Mouse (Mus musculus) ES-E14 (cell line): ENCODE measurements at regions not wholly inside any gene's neighbourhood (a gene's known extent, or its start where the extent isn't known, plus 50 kb on each side); places are given as distances from the start of the nearest gene placed in this dataset.

Source experiments
- CHD2 ChIP-seq: IDR thresholded peaks from 2 replicates; pipeline ENCODE4 v1.6.1; 2014; ENCODE audit warnings: mild to moderate bottlenecking, low read depth, low read length, inconsistent platforms
- ZNF384 ChIP-seq: IDR thresholded peaks from 2 replicates; pipeline ENCODE4 v1.6.1; 2012; ENCODE audit warnings: low read depth, low read length, inconsistent platforms

GRCm38 (mm10) chr17:44410961-44411360 lies 222.6 kb downstream of the Clic5 start:
- TF ChIP-seq ZNF384: no peak
- no peak for TF ChIP-seq CHD2
